Mouse (Mus musculus): Measurements from ENCODE around the gene Prrt3. TPM values are rescaled to one million over a fixed set of nuclear protein-coding genes. Genes with fewer than 3 reads are reported as not detected.

The Prrt3 gene
- polyA plus RNA-seq, 1 experiment from 2014 or later: 0.73 TPM

DNA sequence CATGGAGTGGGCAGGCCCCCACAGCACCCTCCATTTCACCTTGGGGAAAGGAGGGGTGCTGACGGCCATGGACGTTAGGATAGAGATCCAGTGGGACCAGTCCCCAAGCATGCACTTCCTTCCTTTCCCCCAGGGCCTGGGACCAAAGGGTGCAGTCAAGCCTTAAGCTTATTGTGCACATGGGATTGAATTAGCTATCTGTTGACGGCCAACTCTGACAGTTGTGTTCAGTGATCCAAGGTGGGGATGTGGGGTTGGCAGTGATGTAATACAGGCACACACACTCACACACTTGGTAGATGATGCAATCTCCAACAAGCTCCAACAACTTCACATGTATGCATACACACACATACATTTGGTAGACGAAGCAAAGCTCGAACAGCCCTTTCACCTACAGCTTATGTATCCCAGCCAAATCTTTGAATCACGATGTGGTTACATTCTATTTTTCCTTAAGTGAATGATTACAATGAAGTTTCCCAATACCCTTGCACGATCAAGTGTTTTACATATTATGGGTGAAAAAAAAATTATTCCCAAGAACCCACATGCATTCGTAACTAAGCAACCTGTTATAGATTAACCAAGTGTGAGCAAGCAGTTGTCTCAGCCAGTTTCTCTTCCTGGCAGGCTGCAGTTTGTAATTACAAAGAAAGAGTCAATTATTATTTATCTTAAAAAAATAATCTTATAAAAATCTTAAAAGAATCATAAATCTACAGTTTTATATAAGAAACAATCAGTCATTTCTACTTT, 57.3 kb downstream of the Prrt3 start:
- Histone ChIP-seq H3K27ac (ENCODE audit: low read depth, low read length) (peak overlapping the region; percentile 65), H3K36me3 (ENCODE audit: control insufficient read depth, insufficient read depth, low read length) (peaks cover 34% of the 10 kb centered on the region), H3K4me2 (replicated peaks; ENCODE audit: low read depth, low read length) (no peak overlapping the region), H3K4me3 (ENCODE audit: low read length) (no peak overlapping the region), H3K4me1 (ENCODE audit: control insufficient read depth, insufficient read depth, low read length) (peaks cover 6% of the 10 kb centered on the region; the same call in 1 of the 2 replicates), H3K9ac (ENCODE audit: low read depth, low read length) (no peak overlapping the region), H3K27me3 (ENCODE audit: control insufficient read depth, insufficient read depth, low read length) (no peaks in the 10 kb centered on the region), H3K9me3 (ENCODE audit: control insufficient read depth, low read length) (no peaks in the 10 kb centered on the region)
- ATAC-seq (ENCODE audit: low FRiP score, low TSS enrichment): peak; percentile 19; the same call in 1 of the 2 replicates
- 72% methylated on average over 6 of the region's 8 CpGs for WGBS

Small RNA genes lying within 50 kb of the gene (microRNA-seq; reads per million reads assigned to microRNA genes)
- gene Gm23365: not detected

Other genes starting within 250 kb of the Prrt3 start
- gene Cpne9, start 219.6 kb downstream of the Prrt3 start, polyA plus RNA-seq (2014; fragmentation: Nextera tagmentation; extraction: Ambion mirVana): 0.23 TPM in 1 of 2 replicates, not detected in the other
- 18.2 and 27.2 TPM in 2 replicates for gene Brpf1, start 194.8 kb downstream of the Prrt3 start, polyA plus RNA-seq (2014; fragmentation: Nextera tagmentation; extraction: Ambion mirVana)
- 17.3 and 18.4 TPM in 2 replicates for gene Ogg1, start 175.0 kb downstream of the Prrt3 start, polyA plus RNA-seq (2014; fragmentation: Nextera tagmentation; extraction: Ambion mirVana)
- 112 and 114 TPM in 2 replicates for gene Camk1, start 157.9 kb downstream of the Prrt3 start, polyA plus RNA-seq (2014; fragmentation: Nextera tagmentation; extraction: Ambion mirVana)
- gene Tada3, start 124.0 kb downstream of the Prrt3 start, polyA plus RNA-seq (2014; fragmentation: Nextera tagmentation; extraction: Ambion mirVana): 59.9 and 65.8 TPM in 2 replicates
- 230 and 351 TPM in 2 replicates for gene Arpc4, start 123.8 kb downstream of the Prrt3 start, polyA plus RNA-seq (2014; fragmentation: Nextera tagmentation; extraction: Ambion mirVana)
- gene Ttll3, start 112.7 kb downstream of the Prrt3 start, polyA plus RNA-seq (2014; fragmentation: Nextera tagmentation; extraction: Ambion mirVana): 2.0 and 2.4 TPM in 2 replicates
- 29.0 and 30.5 TPM in 2 replicates for gene Rpusd3, start 82.6 kb downstream of the Prrt3 start, polyA plus RNA-seq (2014; fragmentation: Nextera tagmentation; extraction: Ambion mirVana)
- gene Cidec, start 66.2 kb downstream of the Prrt3 start, polyA plus RNA-seq (2014; fragmentation: Nextera tagmentation; extraction: Ambion mirVana): not detected in 2 replicates
- 95.9 and 103 TPM in 2 replicates for gene Jagn1, start 59.4 kb downstream of the Prrt3 start, polyA plus RNA-seq (2014; fragmentation: Nextera tagmentation; extraction: Ambion mirVana)
- 3.5 and 6.1 TPM in 2 replicates for gene Il17re, start 43.4 kb downstream of the Prrt3 start, polyA plus RNA-seq (2014; fragmentation: Nextera tagmentation; extraction: Ambion mirVana)
- 9.3 and 9.5 TPM in 2 replicates for gene Il17rc, start 30.5 kb downstream of the Prrt3 start, polyA plus RNA-seq (2014; fragmentation: Nextera tagmentation; extraction: Ambion mirVana)
- 22.9 and 25.4 TPM in 2 replicates for gene Creld1, start 18.6 kb downstream of the Prrt3 start, polyA plus RNA-seq (2014; fragmentation: Nextera tagmentation; extraction: Ambion mirVana)
- gene Emc3, start 29.7 kb upstream of the Prrt3 start, polyA plus RNA-seq (2014; fragmentation: Nextera tagmentation; extraction: Ambion mirVana): 81.3 and 98.0 TPM in 2 replicates
- 12.0 and 16.1 TPM in 2 replicates for gene Fancd2, start 29.8 kb upstream of the Prrt3 start, polyA plus RNA-seq (2014; fragmentation: Nextera tagmentation; extraction: Ambion mirVana)
- 0.28 and 1.0 TPM in 2 replicates for gene Fancd2os, start 98.8 kb upstream of the Prrt3 start, polyA plus RNA-seq (2014; fragmentation: Nextera tagmentation; extraction: Ambion mirVana)
- 233 and 273 TPM in 2 replicates for gene Brk1, start 102.8 kb upstream of the Prrt3 start, polyA plus RNA-seq (2014; fragmentation: Nextera tagmentation; extraction: Ambion mirVana)
- gene Vhl, start 122.0 kb upstream of the Prrt3 start, polyA plus RNA-seq (2014; fragmentation: Nextera tagmentation; extraction: Ambion mirVana): 25.9 and 40.7 TPM in 2 replicates
- 1.9 and 2.6 TPM in 2 replicates for gene Irak2, start 136.5 kb upstream of the Prrt3 start, polyA plus RNA-seq (2014; fragmentation: Nextera tagmentation; extraction: Ambion mirVana)
- gene Tatdn2, start 195.1 kb upstream of the Prrt3 start, polyA plus RNA-seq (2014; fragmentation: Nextera tagmentation; extraction: Ambion mirVana): 0.93 and 1.9 TPM in 2 replicates
- gene Ghrl, start 217.9 kb upstream of the Prrt3 start, polyA plus RNA-seq (2014; fragmentation: Nextera tagmentation; extraction: Ambion mirVana): 0.37 and 0.60 TPM in 2 replicates
- gene Sec13, start 238.8 kb upstream of the Prrt3 start, polyA plus RNA-seq (2014; fragmentation: Nextera tagmentation; extraction: Ambion mirVana): 286 and 297 TPM in 2 replicates